Mouse (Mus musculus): ENCODE measurements around the gene Psmd9. TPM values are rescaled to one million over a fixed set of nuclear protein-coding genes. Genes with fewer than 3 reads are reported as not detected.
"Not testable (repeated sequence)": the region's sequence is repeated elsewhere in the genome, so short reads cannot be mapped to it uniquely, and the experiment has no call there.

The Psmd9 gene
- polyA plus RNA-seq, 1 experiment from 2014 or later, result 51.4 TPM

DNA sequence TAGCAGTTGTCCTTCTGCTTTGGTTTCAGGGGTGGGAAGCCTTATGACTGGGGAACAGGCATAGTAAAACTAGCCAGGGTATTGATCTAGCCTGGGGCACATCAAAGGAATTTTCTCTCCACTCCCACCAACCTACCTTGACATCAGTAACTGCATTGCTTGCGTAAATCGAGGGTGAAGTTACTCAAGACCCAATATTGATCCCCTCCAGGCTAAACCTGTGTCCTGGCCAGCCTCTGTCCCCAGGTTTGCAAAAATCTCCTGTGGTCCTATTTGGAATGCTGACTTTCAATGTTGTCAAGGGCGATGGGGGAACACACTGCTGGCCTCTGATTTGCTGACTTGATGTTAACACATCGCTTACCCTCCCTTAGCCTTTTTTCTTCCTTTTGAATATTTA, 27.5 kb downstream of the Psmd9 start:
- TF ChIP-seq CTCF (IDR thresholded peaks at IDR 0.05; ENCODE audit: low read depth) (no peak), EP300 (optimal IDR thresholded peaks at IDR 0.05) (no peak)
- Histone ChIP-seq H3K4me2 (replicated peaks; ENCODE audit: low read depth) (no peak overlapping the region), H3K36me3 (ENCODE audit: control insufficient read depth, insufficient read depth, low read length) (no peaks in the 10 kb centered on the region), H3K4me1 (replicated peaks; ENCODE audit: control insufficient read depth, insufficient read depth) (no peaks in the 10 kb centered on the region), H3K9ac (ENCODE audit: low read length) (no peak overlapping the region), H3K27me3 (ENCODE audit: control insufficient read depth, insufficient read depth, low read length) (no peaks in the 10 kb centered on the region), H3K4me3 (ENCODE audit: low read depth, low read length) (no peak overlapping the region), H3K9me3 (ENCODE audit: control insufficient read depth, low read length) (no peaks in the 10 kb centered on the region), H3K27ac (replicated peaks) (no peak overlapping the region)
- DNase-seq (ENCODE audit: low spot score) (no peak), ATAC-seq (ENCODE audit: low FRiP score, low TSS enrichment) (no peak)
- WGBS, result 52% methylated on average over 4 of the region's 4 CpGs

DNA sequence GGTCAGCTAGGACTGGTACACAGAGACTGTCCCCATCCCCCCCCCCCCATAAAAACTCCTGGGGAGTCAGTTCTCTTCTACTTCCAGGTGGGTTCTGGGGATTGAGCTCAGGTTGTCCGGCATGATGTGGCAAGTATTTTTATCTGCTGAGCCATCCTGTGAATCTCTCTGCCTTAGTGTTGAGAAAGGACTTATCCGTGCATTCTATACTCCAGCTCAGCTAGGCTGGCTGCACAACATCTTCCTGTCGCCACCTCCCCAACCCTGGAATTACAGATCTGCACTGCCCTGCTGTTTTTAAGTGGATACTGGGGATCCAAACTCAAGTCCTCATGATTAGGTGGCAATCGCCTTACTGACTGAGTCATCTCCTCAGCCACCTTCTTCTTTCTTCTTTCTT, 29.3 kb downstream of the Psmd9 start:
- no peaks in the 10 kb centered on the region for H3K9me3 ChIP-seq (ENCODE audit: control insufficient read depth, low read length)
- TF ChIP-seq EP300 (optimal IDR thresholded peaks at IDR 0.05), result no peak
- TF ChIP-seq CTCF (IDR thresholded peaks at IDR 0.05; ENCODE audit: low read depth), result no peak
- no peak overlapping the region for H3K9ac ChIP-seq (ENCODE audit: low read length)
- no peaks in the 10 kb centered on the region for H3K4me1 ChIP-seq (replicated peaks; ENCODE audit: control insufficient read depth, insufficient read depth)
- H3K4me3 ChIP-seq (ENCODE audit: low read depth, low read length), result no peak overlapping the region
- ATAC-seq (ENCODE audit: low FRiP score, low TSS enrichment), result no peak
- no peak overlapping the region for H3K4me2 ChIP-seq (replicated peaks; ENCODE audit: low read depth)
- 89% methylated on average over 4 of the region's 4 CpGs for WGBS
- no peak overlapping the region for H3K27ac ChIP-seq (replicated peaks)
- H3K36me3 ChIP-seq (ENCODE audit: control insufficient read depth, insufficient read depth, low read length), result no peaks in the 10 kb centered on the region
- H3K27me3 ChIP-seq (ENCODE audit: control insufficient read depth, insufficient read depth, low read length), result no peaks in the 10 kb centered on the region
- no peak for DNase-seq (ENCODE audit: low spot score)

DNA sequence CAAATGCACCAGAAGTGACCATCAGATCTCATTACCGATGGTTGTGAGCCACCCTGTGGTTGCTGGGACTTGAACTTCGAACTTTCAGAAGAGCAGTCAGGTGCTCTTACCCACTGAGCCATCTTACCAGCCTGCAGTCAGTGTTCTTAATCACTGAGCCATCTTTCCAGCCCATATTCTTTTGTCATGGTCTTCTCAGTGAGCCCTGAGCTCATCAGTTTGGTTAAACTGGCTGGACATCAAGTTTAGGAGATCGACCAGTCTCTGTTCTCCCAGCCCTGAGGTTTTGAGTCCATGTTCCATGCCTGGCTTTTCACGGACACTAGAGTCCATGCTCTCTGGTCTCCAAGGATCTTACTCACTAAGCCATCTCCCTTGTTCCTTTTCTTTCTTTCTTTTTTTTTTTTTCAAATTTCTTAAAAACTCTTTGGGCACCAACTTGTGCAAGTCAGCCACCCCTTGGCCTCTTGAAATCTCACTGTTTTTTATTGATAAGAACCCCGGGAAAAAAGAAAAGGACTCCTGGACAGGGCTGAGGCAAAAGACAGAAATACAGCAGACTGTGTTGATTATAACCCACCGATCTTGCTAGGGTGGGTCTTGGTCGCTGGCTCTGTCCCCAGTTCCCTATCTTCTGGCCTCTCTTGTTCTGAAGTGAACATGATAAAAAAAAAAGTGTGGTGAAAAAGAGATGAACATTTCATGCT, 31.8 kb downstream of the Psmd9 start:
- not testable (repeated sequence) for DNase-seq (ENCODE audit: low spot score); H3K27ac ChIP-seq (replicated peaks); H3K9me3 ChIP-seq (ENCODE audit: control insufficient read depth, low read length); H3K4me1 ChIP-seq (replicated peaks; ENCODE audit: control insufficient read depth, insufficient read depth); ATAC-seq (ENCODE audit: low FRiP score, low TSS enrichment); H3K4me2 ChIP-seq (replicated peaks; ENCODE audit: low read depth); H3K36me3 ChIP-seq (ENCODE audit: control insufficient read depth, insufficient read depth, low read length); H3K4me3 ChIP-seq (ENCODE audit: low read depth, low read length); H3K9ac ChIP-seq (ENCODE audit: low read length); H3K27me3 ChIP-seq (ENCODE audit: control insufficient read depth, insufficient read depth, low read length)
- WGBS, result 85% methylated on average over 5 of the region's 7 CpGs

DNA sequence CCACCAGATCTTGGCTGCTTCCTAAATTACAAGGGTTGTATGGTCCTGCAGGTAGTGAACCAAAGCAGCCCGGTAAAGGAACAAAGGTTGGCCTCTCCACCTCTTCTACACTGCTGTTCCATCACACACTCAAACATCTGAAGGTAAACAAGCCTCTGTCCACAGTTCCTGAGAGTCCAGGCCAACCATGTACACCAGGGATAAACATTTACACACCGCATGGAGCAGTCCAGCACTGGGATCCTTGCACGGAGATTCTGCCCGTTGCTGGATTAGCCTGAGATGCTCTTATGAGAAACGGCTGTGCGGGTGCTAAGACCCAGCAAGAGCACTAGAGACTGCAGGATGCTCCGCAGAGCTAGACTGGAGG, 32.3 kb downstream of the Psmd9 start:
- DNase-seq (ENCODE audit: low spot score), result no peak
- H3K4me3 ChIP-seq (ENCODE audit: low read depth, low read length), result no peak overlapping the region
- TF ChIP-seq EP300 (optimal IDR thresholded peaks at IDR 0.05), result no peak
- no peak for TF ChIP-seq CTCF (IDR thresholded peaks at IDR 0.05; ENCODE audit: low read depth)
- no peak overlapping the region for H3K27ac ChIP-seq (replicated peaks)
- H3K4me1 ChIP-seq (replicated peaks; ENCODE audit: control insufficient read depth, insufficient read depth), result no peaks in the 10 kb centered on the region
- no peak for ATAC-seq (ENCODE audit: low FRiP score, low TSS enrichment)
- H3K9ac ChIP-seq (ENCODE audit: low read length), result no peak overlapping the region
- H3K27me3 ChIP-seq (ENCODE audit: control insufficient read depth, insufficient read depth, low read length), result no peaks in the 10 kb centered on the region
- no peaks in the 10 kb centered on the region for H3K36me3 ChIP-seq (ENCODE audit: control insufficient read depth, insufficient read depth, low read length)
- H3K9me3 ChIP-seq (ENCODE audit: control insufficient read depth, low read length), result no peaks in the 10 kb centered on the region
- WGBS, result 45% methylated on average over 7 of the region's 7 CpGs
- no peak overlapping the region for H3K4me2 ChIP-seq (replicated peaks; ENCODE audit: low read depth)

DNA sequence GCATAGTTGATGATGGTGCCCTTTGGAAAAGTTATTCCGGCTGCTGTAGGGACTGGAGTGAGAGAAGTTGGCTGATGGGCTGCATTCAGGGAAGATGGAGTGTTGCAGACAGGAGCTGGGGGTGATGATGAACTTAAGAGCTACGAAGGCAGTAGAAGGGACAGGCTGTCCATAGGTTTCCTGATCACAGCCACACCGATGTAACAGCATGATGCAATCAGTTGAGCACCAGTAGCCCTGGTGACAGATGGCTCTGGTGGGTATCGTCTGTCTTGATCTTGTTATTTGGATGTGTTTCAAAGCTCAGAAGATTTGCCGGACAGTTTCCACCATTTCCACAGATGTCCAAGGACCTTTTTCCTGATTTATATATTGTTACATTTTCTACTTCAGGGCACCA, 32.8 kb downstream of the Psmd9 start:
- Histone ChIP-seq H3K4me3 (ENCODE audit: low read depth, low read length) (no peak overlapping the region), H3K27me3 (ENCODE audit: control insufficient read depth, insufficient read depth, low read length) (no peaks in the 10 kb centered on the region), H3K4me1 (replicated peaks; ENCODE audit: control insufficient read depth, insufficient read depth) (no peaks in the 10 kb centered on the region), H3K9me3 (ENCODE audit: control insufficient read depth, low read length) (no peaks in the 10 kb centered on the region), H3K27ac (replicated peaks) (no peak overlapping the region), H3K9ac (ENCODE audit: low read length) (no peak overlapping the region), H3K4me2 (replicated peaks; ENCODE audit: low read depth) (no peak overlapping the region), H3K36me3 (ENCODE audit: control insufficient read depth, insufficient read depth, low read length) (no peaks in the 10 kb centered on the region)
- ATAC-seq (ENCODE audit: low FRiP score, low TSS enrichment) (no peak), DNase-seq (ENCODE audit: low spot score) (no peak)
- WGBS, result 73% methylated on average over 5 of the region's 5 CpGs
- no peak for TF ChIP-seq CTCF (IDR thresholded peaks at IDR 0.05; ENCODE audit: low read depth)

DNA sequence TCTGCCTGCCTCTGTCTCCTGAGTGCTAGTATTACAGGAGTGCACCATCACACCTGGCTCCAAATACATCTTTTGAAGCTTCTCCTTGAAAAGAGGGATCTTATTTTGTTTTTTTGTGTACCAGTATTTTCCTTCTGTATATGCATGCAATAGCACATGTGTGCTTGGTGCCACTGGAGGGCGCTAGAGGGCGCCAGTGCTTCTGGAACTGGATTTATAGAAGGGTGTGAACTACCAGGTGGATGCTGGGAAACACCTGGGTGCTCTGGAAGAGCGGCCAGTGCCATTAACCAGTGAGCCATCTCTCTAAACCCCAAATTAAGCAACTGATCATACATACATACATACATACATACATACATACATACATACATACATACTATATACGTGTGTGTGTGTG, 33.6 kb downstream of the Psmd9 start:
- 54% methylated on average over 3 of the region's 4 CpGs for WGBS
- H3K9ac ChIP-seq (ENCODE audit: low read length); H3K36me3 ChIP-seq (ENCODE audit: control insufficient read depth, insufficient read depth, low read length); H3K9me3 ChIP-seq (ENCODE audit: control insufficient read depth, low read length); H3K4me2 ChIP-seq (replicated peaks; ENCODE audit: low read depth); H3K4me3 ChIP-seq (ENCODE audit: low read depth, low read length); DNase-seq (ENCODE audit: low spot score); ATAC-seq (ENCODE audit: low FRiP score, low TSS enrichment); H3K4me1 ChIP-seq (replicated peaks; ENCODE audit: control insufficient read depth, insufficient read depth); H3K27ac ChIP-seq (replicated peaks); H3K27me3 ChIP-seq (ENCODE audit: control insufficient read depth, insufficient read depth, low read length): not testable (repeated sequence)

DNA sequence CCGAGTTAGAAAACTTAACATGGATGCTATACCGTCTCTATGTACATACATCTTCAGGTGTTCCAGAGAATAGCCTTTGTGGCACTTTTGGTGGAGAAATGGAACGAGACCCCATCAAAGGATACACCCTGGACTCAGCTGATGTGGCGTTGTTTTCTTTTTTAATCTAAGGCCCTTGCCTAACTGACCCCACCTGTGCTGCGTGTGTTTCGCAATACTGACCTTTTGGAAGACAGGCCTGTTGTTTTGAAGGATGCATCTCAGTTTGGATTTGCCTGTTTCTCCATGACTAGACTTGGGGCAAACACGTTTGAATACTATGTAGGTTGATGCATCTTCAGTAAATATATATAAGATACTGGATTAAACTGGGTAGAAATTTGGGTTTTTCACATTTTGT, 34.4 kb downstream of the Psmd9 start:
- H3K9ac ChIP-seq (ENCODE audit: low read length); H3K36me3 ChIP-seq (ENCODE audit: control insufficient read depth, insufficient read depth, low read length); H3K4me2 ChIP-seq (replicated peaks; ENCODE audit: low read depth); H3K27me3 ChIP-seq (ENCODE audit: control insufficient read depth, insufficient read depth, low read length); H3K27ac ChIP-seq (replicated peaks); DNase-seq (ENCODE audit: low spot score); H3K4me3 ChIP-seq (ENCODE audit: low read depth, low read length); ATAC-seq (ENCODE audit: low FRiP score, low TSS enrichment); H3K9me3 ChIP-seq (ENCODE audit: control insufficient read depth, low read length); H3K4me1 ChIP-seq (replicated peaks; ENCODE audit: control insufficient read depth, insufficient read depth): not testable (repeated sequence)
- WGBS, result 79% methylated on average over 7 of the region's 7 CpGs

DNA sequence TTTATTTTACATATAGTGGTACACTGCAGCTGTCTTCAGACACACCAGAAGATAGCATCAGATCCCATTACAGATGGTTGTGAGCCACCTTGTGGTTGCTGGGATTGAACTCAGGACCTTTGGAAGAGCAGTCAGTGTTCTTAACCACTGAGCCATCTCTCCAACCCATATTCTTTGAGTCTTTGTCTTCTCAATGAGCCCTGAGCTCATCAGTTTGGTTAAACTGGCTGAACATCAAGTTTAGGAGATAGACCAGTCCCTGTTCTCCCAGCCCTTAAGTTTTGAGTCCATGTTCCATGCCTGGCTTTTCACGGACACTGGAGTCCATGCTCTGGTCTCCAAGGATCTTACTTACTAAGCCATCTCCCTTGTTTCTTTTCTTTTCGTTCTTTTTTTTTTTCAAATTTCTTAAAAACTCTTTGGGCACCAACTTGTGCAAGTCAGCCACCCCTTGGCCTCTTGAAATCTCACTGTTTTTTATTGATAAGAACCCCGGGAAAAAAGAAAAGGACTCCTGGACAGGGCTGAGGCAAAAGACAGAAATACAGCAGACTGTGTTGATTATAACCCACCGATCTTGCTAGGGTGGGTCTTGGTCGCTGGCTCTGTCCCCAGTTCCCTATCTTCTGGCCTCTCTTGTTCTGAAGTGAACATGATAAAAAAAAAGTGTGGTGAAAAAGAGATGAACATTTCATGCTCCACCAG, 53.3 kb downstream of the Psmd9 start:
- not testable (repeated sequence) for H3K4me1 ChIP-seq (replicated peaks; ENCODE audit: control insufficient read depth, insufficient read depth); ATAC-seq (ENCODE audit: low FRiP score, low TSS enrichment); H3K27me3 ChIP-seq (ENCODE audit: control insufficient read depth, insufficient read depth, low read length); H3K4me3 ChIP-seq (ENCODE audit: low read depth, low read length); DNase-seq (ENCODE audit: low spot score); H3K9me3 ChIP-seq (ENCODE audit: control insufficient read depth, low read length); H3K27ac ChIP-seq (replicated peaks); H3K9ac ChIP-seq (ENCODE audit: low read length); H3K4me2 ChIP-seq (replicated peaks; ENCODE audit: low read depth); H3K36me3 ChIP-seq (ENCODE audit: control insufficient read depth, insufficient read depth, low read length)
- 79% methylated on average over 3 of the region's 5 CpGs for WGBS
